Mouse (Mus musculus): ENCODE data around the gene Atp13a4.
A peak's percentile ranks its signal among the peaks of the same experiment; 100 is the strongest.

The Atp13a4 gene

DNA sequence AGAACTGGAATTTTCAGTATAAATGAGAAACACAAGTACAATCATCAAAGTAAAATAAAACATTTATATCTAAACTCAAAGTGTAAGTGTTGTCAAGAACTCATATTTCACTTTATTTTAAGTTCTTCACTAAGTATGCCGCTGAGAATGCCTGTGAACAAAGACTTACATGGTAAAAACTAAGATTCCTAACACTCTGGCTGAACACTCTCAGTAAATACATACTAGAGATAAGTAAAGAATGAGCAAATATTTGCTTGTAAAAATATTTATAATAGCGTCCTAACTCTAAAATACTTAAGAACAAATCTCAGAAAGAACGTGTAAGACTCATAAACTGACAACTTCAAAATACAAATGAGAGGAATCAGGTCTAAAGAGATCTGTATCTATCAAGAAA, 80.9 kb downstream of the Atp13a4 start:
- no peak for DNase-seq

DNA sequence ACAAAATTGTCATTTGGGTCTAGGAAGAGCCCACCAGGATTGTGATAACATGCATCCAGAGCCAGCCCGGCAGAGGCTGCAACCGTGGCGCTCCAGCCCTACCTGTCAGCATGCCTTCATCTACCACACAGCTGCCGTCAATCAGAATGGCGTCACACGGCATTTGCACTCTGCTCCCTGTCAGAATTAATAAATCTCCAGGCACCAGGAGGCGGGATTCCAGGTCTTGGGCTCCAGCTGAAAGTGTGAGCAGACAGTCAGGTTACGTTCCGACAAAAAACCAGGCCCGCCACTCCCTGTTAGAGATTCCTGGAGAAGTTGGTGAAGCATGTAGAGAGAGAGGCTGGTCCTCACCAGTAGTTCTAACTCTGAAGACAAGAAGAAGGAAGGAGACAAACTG, 85.3 kb downstream of the Atp13a4 start:
- DNase-seq, result peak; percentile 45 to 57

DNA sequence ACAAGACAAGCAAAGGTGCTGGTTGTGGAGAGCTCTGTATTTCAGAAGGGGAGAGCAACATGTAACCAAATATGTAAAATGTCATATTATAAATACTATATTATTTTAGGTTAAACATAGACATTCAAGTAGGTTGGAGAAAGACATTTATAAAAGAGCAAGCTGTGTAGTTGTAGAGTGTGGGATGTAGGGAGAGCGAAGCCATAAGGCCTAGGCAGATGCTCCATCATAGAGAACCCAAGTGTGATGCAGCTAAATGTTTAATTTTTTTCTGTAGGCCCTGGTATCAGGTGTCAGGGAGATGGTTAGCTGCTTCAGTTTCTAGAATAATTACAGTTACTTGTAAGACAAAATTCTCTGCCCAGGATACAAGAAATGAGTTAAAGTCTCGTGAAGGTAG, 87.8 kb downstream of the Atp13a4 start:
- DNase-seq, result no peak

DNA sequence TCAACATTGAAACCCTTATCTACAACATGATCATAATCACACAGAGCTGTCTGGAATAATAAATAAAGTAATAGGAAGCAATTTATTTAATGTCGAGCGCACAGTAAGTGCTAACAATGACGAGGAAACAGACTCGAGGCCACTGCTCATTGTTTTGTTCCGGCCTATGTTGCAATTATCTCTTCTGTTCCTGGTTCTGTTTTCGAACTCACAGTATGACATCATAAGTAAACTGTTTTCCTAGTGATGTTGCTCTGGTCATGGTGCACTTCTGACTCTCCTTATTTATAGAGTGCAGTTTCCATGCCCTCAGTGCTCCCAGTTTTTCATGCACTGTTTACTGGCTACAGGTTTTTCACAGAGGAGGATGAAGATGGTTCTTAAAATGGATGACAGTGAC, 91.4 kb downstream of the Atp13a4 start:
- no peak for DNase-seq

DNA sequence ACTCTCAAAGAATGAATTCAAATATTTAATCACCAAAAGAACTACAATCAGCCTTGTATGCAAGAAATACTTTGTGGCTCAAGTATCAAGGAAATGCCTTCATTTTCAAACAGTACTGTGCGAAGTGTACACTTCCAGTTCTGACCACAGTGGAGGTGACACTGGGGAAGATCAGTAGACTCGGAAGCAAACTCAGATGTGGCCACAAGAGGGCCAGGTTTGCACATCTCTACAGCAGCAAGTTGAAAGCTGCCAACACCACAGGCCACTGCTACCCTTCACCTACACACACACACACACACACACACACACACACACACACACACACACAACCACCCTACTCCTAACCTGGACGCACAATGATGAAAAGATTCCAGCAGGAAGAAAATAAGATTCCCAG, 93.0 kb downstream of the Atp13a4 start:
- peak; percentile 66 to 68 for DNase-seq

DNA sequence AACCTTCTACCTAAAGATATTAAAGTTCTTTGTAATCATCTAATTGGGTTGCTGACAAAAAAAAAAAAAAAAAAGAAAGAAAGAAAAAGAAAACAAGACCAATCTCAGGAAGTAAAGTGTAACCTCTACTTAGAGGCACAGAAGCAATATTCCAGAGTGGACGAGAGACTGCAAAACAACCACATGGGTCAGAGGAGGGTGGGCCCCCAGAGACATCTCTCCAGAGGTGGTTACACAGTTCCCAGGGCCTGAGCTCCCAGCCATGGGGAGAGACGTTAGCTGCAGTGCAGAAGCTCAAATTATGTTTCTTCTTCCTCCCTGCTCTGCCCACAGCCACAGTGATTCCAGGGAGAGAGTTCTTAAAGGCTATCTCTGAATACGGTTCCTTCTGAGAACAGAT, 102.5 kb downstream of the Atp13a4 start:
- no peak for DNase-seq

DNA sequence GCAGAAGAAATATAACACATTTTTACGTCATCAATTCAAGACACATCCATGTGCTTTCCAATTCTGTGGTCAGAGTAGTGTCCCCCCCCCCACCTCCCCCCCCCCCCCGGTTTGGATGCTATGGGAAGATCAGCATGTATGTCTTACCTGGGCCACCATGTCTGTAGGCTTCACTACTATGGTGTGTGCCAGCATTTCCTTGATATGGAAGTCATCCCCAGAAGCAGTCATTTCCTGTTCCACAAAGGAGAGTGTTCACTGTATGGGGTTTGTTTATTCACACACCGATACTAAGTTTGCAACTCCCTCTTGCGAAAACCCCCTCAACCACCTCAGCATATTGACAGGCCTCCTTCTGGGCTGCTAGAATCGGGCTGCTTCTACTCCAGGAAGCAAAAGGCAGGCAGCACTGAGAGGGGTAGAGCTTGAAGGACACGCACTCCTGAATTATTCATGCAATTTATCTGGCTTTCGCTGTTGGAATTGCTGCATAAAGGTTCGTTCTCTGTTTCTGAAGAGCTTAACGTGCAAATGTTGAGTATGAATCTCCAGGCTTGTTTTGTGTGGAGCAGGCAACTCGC, 103.2 kb downstream of the Atp13a4 start:
- no peak for DNase-seq

DNA sequence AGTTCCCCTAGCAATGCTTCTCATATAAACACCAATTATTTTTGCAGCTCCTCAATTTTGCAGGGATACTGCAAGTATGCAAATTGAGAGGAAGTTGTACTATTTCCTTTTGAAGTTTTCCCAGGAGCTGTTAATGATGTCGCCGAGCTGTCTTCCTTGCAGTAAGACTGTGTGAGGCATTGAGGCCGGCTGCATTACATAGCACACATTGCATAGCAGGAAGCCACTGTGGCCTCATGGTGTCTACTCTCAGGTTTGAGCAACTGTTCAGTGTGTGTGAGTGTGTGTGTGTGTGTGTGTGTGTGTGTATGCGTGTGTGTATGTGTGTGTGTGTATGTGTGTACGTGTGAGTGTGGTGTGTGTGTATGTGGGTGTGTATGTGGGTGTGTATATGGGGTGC, 106.6 kb downstream of the Atp13a4 start:
- DNase-seq, result no peak

DNA sequence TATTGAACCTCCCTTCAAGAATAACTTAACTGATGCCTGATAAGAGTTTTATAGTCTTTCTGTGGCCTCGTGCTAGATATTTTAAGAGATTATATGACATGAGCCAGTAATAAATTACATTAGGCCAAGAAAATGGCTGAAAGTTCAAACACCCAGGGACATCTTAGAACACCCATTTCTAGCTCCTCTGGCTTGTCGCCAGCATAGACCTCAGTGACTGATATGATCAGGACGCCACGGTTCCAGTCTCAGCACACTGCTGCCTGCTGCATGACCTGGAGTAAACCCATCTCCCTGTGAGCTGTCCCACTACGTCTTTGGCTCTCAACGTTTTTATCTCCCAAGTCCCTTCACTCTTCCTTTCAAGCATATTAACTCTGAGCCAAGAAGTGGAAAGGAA, 108.9 kb downstream of the Atp13a4 start:
- peak in 1 of 2 experiments; percentile 14 for DNase-seq

DNA sequence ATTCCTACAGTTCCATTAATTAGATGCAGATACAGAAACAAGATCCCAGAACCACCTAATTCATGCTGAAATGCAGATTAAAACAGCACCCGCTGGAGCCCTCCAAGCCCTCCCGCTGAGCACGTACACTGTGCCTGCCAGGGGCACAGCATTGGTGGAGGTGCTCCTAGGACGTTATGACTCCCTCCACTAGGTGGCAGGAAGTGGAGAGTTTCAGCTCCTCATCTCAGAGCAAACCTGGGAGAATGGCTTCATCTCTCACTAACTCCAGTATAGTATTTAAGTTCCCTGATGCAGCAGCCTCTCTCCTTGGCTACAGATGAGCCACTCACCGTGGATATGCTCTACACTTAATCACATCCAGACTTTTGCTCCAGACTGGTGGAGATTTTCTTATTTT, 110.0 kb downstream of the Atp13a4 start:
- DNase-seq, result peak; percentile 42 to 60

DNA sequence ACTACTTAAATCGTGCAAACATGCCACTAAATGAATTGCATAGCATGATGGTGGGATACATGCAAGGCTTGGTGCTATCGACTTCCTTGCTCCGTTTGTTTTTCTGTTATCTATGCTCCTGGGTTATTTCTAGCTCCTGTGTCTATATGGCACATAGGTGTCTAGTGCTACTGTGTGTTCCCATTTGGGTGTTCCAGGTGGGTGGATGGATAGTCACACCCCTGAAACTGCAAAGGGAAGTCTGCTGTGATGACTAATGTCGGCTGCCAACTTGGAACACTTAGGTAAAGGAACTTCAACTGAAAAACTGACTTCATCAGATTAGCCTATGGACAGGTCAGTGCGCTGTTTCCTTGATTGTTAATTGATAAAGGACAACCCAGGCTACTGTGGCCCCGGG, 129.8 kb downstream of the Atp13a4 start:
- DNase-seq, result no peak

DNA sequence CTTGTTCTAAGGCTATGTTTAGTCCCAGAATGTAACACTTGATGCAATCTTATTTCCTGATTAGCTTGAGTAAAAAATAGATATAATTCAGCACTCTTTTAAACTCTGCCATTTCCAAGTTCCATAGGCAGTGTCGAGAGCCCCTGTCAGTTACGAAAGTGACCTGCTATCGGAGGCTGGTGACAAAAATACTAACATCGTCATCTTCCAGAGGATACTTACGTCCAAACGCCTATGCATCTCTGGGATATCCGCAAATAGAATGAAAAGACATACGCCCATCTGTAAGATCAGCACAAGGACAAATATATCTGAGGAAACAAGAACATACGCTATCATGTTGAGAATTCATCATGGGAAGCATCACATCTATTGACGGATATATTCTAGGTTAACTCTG, 137.3 kb downstream of the Atp13a4 start:
- DNase-seq, result no peak

DNA sequence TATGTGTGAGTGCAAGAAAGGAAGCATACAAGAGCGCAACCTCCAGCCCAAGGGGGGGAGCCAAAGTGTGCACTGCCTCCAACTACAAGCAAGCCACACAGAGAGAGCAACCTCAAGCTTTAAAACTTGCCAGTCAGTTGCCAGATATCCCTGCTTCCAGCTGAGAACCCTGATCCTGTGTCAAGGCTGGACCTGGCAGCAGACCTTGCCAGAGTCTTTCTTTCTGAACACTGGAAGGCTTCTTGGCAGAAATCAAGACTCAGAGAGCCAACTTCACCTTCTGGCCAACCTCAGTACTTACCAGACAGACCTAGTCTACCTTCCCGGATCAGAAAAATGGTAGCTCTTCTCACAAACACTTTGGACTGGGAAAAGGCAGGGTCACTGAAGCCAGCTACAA, 145.6 kb downstream of the Atp13a4 start:
- DNase-seq, result no peak

DNA sequence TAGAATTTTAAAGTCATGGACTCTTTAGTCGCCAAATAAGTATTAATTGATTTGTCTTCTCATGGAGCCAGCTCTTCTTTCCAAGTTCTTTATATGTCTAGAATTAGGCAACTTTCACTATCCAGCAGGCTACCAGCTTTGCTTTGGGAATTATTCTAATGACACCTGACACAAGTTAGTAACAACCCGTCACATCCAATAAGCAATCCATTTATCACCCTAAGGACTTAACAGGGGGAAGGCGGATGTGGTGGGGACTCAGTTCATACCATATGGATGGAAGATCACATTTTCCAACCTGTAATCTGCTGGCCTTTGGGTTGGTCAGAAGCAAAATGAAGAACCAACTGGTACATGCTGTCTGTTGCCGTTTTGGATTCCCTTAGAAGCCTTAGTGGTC, 159.9 kb downstream of the Atp13a4 start:
- DNase-seq, result no peak

DNA sequence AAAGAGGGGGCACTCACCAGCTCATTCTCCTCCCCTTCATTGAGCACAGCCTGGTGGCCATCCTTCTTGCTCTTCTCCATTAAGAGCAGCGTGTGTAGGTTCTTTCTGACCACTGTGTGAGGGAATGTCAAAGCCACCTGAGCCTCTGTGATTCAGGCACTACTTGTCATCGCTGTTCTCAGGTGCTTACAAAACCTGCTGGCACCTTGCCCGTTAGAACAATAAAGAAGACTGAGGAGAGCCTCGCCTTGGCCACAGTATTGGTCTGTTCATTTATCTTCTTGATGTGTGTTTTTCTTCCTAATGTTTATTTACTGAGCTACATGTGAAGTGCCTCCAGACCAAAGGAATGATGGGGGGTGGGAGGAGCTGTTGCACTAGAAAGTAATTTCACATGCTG, 166.2 kb downstream of the Atp13a4 start, which contains the start of gene Atp13a5:
Atp13a5 (minus strand) TSS at position 275 of the 400 bp plus-strand sequence.
- peak in 1 of 2 experiments; percentile 2 for DNase-seq

DNA sequence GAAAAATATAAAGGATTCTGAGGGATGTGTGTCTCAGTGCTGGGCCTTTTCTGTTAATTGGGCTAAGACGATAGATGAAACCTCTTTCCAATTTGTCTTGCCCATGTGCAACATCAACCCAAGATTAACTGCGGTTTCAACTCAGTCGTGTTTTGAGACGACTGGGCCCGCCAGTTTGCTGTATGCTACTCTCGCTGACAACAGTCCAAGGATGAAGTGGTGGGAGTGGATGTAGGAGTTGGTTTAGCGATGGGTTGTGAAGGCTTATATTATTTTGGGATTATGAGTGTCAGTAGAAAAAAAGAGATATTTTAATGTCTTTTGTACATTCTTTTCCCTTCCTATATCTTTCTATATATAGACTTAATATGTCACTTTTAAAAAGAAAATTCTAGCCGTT, 170.0 kb downstream of the Atp13a4 start:
- DNase-seq, result no peak

All from kidney, postnatal 25 days (tissue).